Mouse (Mus musculus): ENCODE data around the gene March11. TPM values are rescaled to one million over a fixed set of nuclear protein-coding genes. Genes with fewer than 3 reads are reported as not detected.
A peak's percentile ranks its signal among the peaks of the same experiment; 100 is the strongest.

March11 gene
- polyA plus RNA-seq, 1 experiment from 2014 or later, result 0.65 TPM

GRCm38 (mm10) chr15:26298668-26299067 is 10.2 kb upstream of the March11 start:
- no peaks in the 10 kb centered on the region for H3K36me3 ChIP-seq (replicated peaks; ENCODE audit: control insufficient read depth, insufficient read depth, low read depth, low read length)
- no peaks in the 10 kb centered on the region for H3K9me3 ChIP-seq (replicated peaks; ENCODE audit: control insufficient read depth, low read length)
- H3K27me3 ChIP-seq (ENCODE audit: control insufficient read depth, insufficient read depth, low read length), result no peaks in the 10 kb centered on the region
- no peak overlapping the region for H3K4me2 ChIP-seq (ENCODE audit: low read depth, low read length)
- no peak for DNase-seq (ENCODE audit: low spot score)
- 90% methylated on average over 6 of the region's 6 CpGs for WGBS
- no peak overlapping the region for H3K27ac ChIP-seq (replicated peaks; ENCODE audit: low read depth, low read length)
- H3K9ac ChIP-seq (replicated peaks; ENCODE audit: low read length), result no peak overlapping the region
- H3K4me3 ChIP-seq (ENCODE audit: low read depth, low read length), result no peak overlapping the region
- ATAC-seq (replicated peaks; ENCODE audit: insufficient number of reproducible peaks, low FRiP score, low TSS enrichment, low read depth), result no peak
- H3K4me1 ChIP-seq (ENCODE audit: control insufficient read depth, insufficient read depth, low read length), result no peaks in the 10 kb centered on the region

- H3K4me3 ChIP-seq (ENCODE audit: low read depth, low read length), result peak overlapping the region; percentile 59
- peaks cover 4% of the 10 kb centered on the region; the same call in 1 of the 2 replicates for H3K27me3 ChIP-seq (ENCODE audit: control insufficient read depth, insufficient read depth, low read length)
- H3K27ac ChIP-seq (replicated peaks; ENCODE audit: low read depth, low read length), result no peak overlapping the region
- 0% methylated on average over 34 of the region's 62 CpGs for WGBS
- no peaks in the 10 kb centered on the region for H3K36me3 ChIP-seq (replicated peaks; ENCODE audit: control insufficient read depth, insufficient read depth, low read depth, low read length)
- peak overlapping the region; percentile 96 for H3K4me2 ChIP-seq (ENCODE audit: low read depth, low read length)
- H3K9me3 ChIP-seq (replicated peaks; ENCODE audit: control insufficient read depth, low read length), result no peaks in the 10 kb centered on the region
- peak; percentile 65 for ATAC-seq (replicated peaks; ENCODE audit: insufficient number of reproducible peaks, low FRiP score, low TSS enrichment, low read depth)
- peak overlapping the region; percentile 34; the same call in 1 of the 2 replicates for H3K9ac ChIP-seq (replicated peaks; ENCODE audit: low read length)
- DNase-seq (ENCODE audit: low spot score), result peak; percentile 92
- H3K4me1 ChIP-seq (ENCODE audit: control insufficient read depth, insufficient read depth, low read length), result no peaks in the 10 kb centered on the region
Measured at GRCm38 (mm10) chr15:26309291-26309931, 563 bp downstream of the March11 start.

GRCm38 (mm10) chr15:26319866-26320265 is 11.0 kb downstream of the March11 start:
- H3K36me3 ChIP-seq (replicated peaks; ENCODE audit: control insufficient read depth, insufficient read depth, low read depth, low read length), result no peaks in the 10 kb centered on the region
- 75% methylated on average over 2 of the region's 2 CpGs for WGBS
- no peak overlapping the region for H3K27ac ChIP-seq (replicated peaks; ENCODE audit: low read depth, low read length)
- no peak for DNase-seq (ENCODE audit: low spot score)
- no peak overlapping the region for H3K9ac ChIP-seq (replicated peaks; ENCODE audit: low read length)
- no peak overlapping the region for H3K4me3 ChIP-seq (ENCODE audit: low read depth, low read length)
- no peaks in the 10 kb centered on the region for H3K4me1 ChIP-seq (ENCODE audit: control insufficient read depth, insufficient read depth, low read length)
- ATAC-seq (replicated peaks; ENCODE audit: insufficient number of reproducible peaks, low FRiP score, low TSS enrichment, low read depth), result no peak
- no peaks in the 10 kb centered on the region for H3K9me3 ChIP-seq (replicated peaks; ENCODE audit: control insufficient read depth, low read length)
- no peak overlapping the region for H3K4me2 ChIP-seq (ENCODE audit: low read depth, low read length)
- no peaks in the 10 kb centered on the region for H3K27me3 ChIP-seq (ENCODE audit: control insufficient read depth, insufficient read depth, low read length)

GRCm38 (mm10) chr15:26320402-26320801 is 11.6 kb downstream of the March11 start:
- Histone ChIP-seq H3K36me3 (replicated peaks; ENCODE audit: control insufficient read depth, insufficient read depth, low read depth, low read length) (no peaks in the 10 kb centered on the region), H3K27ac (replicated peaks; ENCODE audit: low read depth, low read length) (no peak overlapping the region), H3K27me3 (ENCODE audit: control insufficient read depth, insufficient read depth, low read length) (no peaks in the 10 kb centered on the region), H3K4me1 (ENCODE audit: control insufficient read depth, insufficient read depth, low read length) (no peaks in the 10 kb centered on the region), H3K4me2 (ENCODE audit: low read depth, low read length) (no peak overlapping the region), H3K9ac (replicated peaks; ENCODE audit: low read length) (no peak overlapping the region), H3K9me3 (replicated peaks; ENCODE audit: control insufficient read depth, low read length) (no peaks in the 10 kb centered on the region), H3K4me3 (ENCODE audit: low read depth, low read length) (no peak overlapping the region)
- 85% methylated on average over 3 of the region's 3 CpGs for WGBS
- DNase-seq (ENCODE audit: low spot score) (no peak), ATAC-seq (replicated peaks; ENCODE audit: insufficient number of reproducible peaks, low FRiP score, low TSS enrichment, low read depth) (no peak)

- Histone ChIP-seq H3K27ac (replicated peaks; ENCODE audit: low read depth, low read length) (no peak overlapping the region), H3K36me3 (replicated peaks; ENCODE audit: control insufficient read depth, insufficient read depth, low read depth, low read length) (no peaks in the 10 kb centered on the region), H3K4me1 (ENCODE audit: control insufficient read depth, insufficient read depth, low read length) (no peaks in the 10 kb centered on the region), H3K4me2 (ENCODE audit: low read depth, low read length) (no peak overlapping the region), H3K9me3 (replicated peaks; ENCODE audit: control insufficient read depth, low read length) (no peaks in the 10 kb centered on the region), H3K9ac (replicated peaks; ENCODE audit: low read length) (no peak overlapping the region), H3K4me3 (ENCODE audit: low read depth, low read length) (no peak overlapping the region), H3K27me3 (ENCODE audit: control insufficient read depth, insufficient read depth, low read length) (no peaks in the 10 kb centered on the region)
- no peak for DNase-seq (ENCODE audit: low spot score)
- WGBS, result 83% methylated on average over 4 of the region's 4 CpGs
- ATAC-seq (replicated peaks; ENCODE audit: insufficient number of reproducible peaks, low FRiP score, low TSS enrichment, low read depth), result no peak
Measured at GRCm38 (mm10) chr15:26322804-26323203, 14.0 kb downstream of the March11 start.

- WGBS, result 86% methylated on average over 1 of the region's 1 CpGs
- no peak overlapping the region for H3K4me3 ChIP-seq (ENCODE audit: low read depth, low read length)
- H3K9ac ChIP-seq (replicated peaks; ENCODE audit: low read length), result no peak overlapping the region
- H3K4me2 ChIP-seq (ENCODE audit: low read depth, low read length), result no peak overlapping the region
- no peak overlapping the region for H3K27ac ChIP-seq (replicated peaks; ENCODE audit: low read depth, low read length)
- H3K27me3 ChIP-seq (ENCODE audit: control insufficient read depth, insufficient read depth, low read length), result no peaks in the 10 kb centered on the region
- H3K36me3 ChIP-seq (replicated peaks; ENCODE audit: control insufficient read depth, insufficient read depth, low read depth, low read length), result no peaks in the 10 kb centered on the region
- ATAC-seq (replicated peaks; ENCODE audit: insufficient number of reproducible peaks, low FRiP score, low TSS enrichment, low read depth) (no peak), DNase-seq (ENCODE audit: low spot score) (peak; percentile 43)
- no peaks in the 10 kb centered on the region for H3K9me3 ChIP-seq (replicated peaks; ENCODE audit: control insufficient read depth, low read length)
- no peaks in the 10 kb centered on the region for H3K4me1 ChIP-seq (ENCODE audit: control insufficient read depth, insufficient read depth, low read length)
Measured at GRCm38 (mm10) chr15:26327157-26327556, 18.3 kb downstream of the March11 start.

GRCm38 (mm10) chr15:26335791-26336190 is 26.9 kb downstream of the March11 start:
- H3K9me3 ChIP-seq (replicated peaks; ENCODE audit: control insufficient read depth, low read length), result no peaks in the 10 kb centered on the region

GRCm38 (mm10) chr15:26337775-26338174 is 28.9 kb downstream of the March11 start:
- 89% methylated on average over 2 of the region's 2 CpGs for WGBS
- no peak for ATAC-seq (replicated peaks; ENCODE audit: insufficient number of reproducible peaks, low FRiP score, low TSS enrichment, low read depth)
- no peak for DNase-seq (ENCODE audit: low spot score)

More at GRCm38 (mm10) chr15:26335791-26336190, 26.9 kb downstream of the March11 start:
- DNase-seq (ENCODE audit: low spot score) (no peak), ATAC-seq (replicated peaks; ENCODE audit: insufficient number of reproducible peaks, low FRiP score, low TSS enrichment, low read depth) (no peak)
- H3K4me2 ChIP-seq (ENCODE audit: low read depth, low read length), result no peak overlapping the region
- H3K27ac ChIP-seq (replicated peaks; ENCODE audit: low read depth, low read length), result no peak overlapping the region
- no peaks in the 10 kb centered on the region for H3K27me3 ChIP-seq (ENCODE audit: control insufficient read depth, insufficient read depth, low read length)
- no peaks in the 10 kb centered on the region for H3K4me1 ChIP-seq (ENCODE audit: control insufficient read depth, insufficient read depth, low read length)
- no peaks in the 10 kb centered on the region for H3K36me3 ChIP-seq (replicated peaks; ENCODE audit: control insufficient read depth, insufficient read depth, low read depth, low read length)
- no peak overlapping the region for H3K9ac ChIP-seq (replicated peaks; ENCODE audit: low read length)
- no peak overlapping the region for H3K4me3 ChIP-seq (ENCODE audit: low read depth, low read length)
- 89% methylated on average over 3 of the region's 3 CpGs for WGBS

More at GRCm38 (mm10) chr15:26337775-26338174, 28.9 kb downstream of the March11 start:
- Histone ChIP-seq H3K9ac (replicated peaks; ENCODE audit: low read length) (no peak overlapping the region), H3K9me3 (replicated peaks; ENCODE audit: control insufficient read depth, low read length) (no peaks in the 10 kb centered on the region), H3K4me2 (ENCODE audit: low read depth, low read length) (no peak overlapping the region), H3K36me3 (replicated peaks; ENCODE audit: control insufficient read depth, insufficient read depth, low read depth, low read length) (no peaks in the 10 kb centered on the region), H3K27ac (replicated peaks; ENCODE audit: low read depth, low read length) (no peak overlapping the region), H3K4me1 (ENCODE audit: control insufficient read depth, insufficient read depth, low read length) (no peaks in the 10 kb centered on the region), H3K4me3 (ENCODE audit: low read depth, low read length) (no peak overlapping the region), H3K27me3 (ENCODE audit: control insufficient read depth, insufficient read depth, low read length) (no peaks in the 10 kb centered on the region)
